ENCODE assay signal across 9 mouse cellular contexts in genomic region chr5:33656739-33657138, GRCm38 (mm10). TPM values are rescaled to one million over a fixed set of nuclear protein-coding genes. Genes with fewer than 3 reads are reported as not detected.
DNase-seq lines count a peak whose midpoint lies in the region; ATAC-seq and TF ChIP-seq lines count a peak whose summit lies in the region.
"Had no signal": no experiment of that assay in that cellular context is flagged by ENCODE, and none has a peak within 500 bp of the region (broad histone marks: within the 10 kb centered on the region; RNA-seq: fewer than 3 reads in every experiment).

No protein-coding gene starts in this region.

- ATAC-seq in heart, embryonic 15.5 days (replicated peaks; ENCODE audit: insufficient number of reproducible peaks, insufficient read depth, low FRiP score, low read depth), result no peak
- ATAC-seq in forebrain, embryonic 16.5 days, result no peak
- no peak for ATAC-seq in liver, postnatal 0 days

- peaks cover 38% of the 10 kb centered on the region for H3K4me1 ChIP-seq in heart, embryonic 15.5 days (replicated peaks)
- H3K4me1 ChIP-seq in ES-E14 (ENCODE audit: control insufficient read depth in 2 of 2, insufficient read depth in 2 of 2, low read length in 2 of 2, poor library complexity in 1 of 2), result peaks cover 0 to 2% of the 10 kb centered on the region in 2 experiments; a peak in 1 of 4 replicates
- peaks cover 38% of the 10 kb centered on the region for H3K4me1 ChIP-seq in forebrain, embryonic 16.5 days (replicated peaks; ENCODE audit: control insufficient read depth, insufficient read depth, low read length)
- H3K4me1 ChIP-seq in liver, postnatal 0 days (ENCODE audit: insufficient read depth), result peaks cover 29% of the 10 kb centered on the region

- TF ChIP-seq CTCF in liver, postnatal 0 days (IDR thresholded peaks at IDR 0.05; ENCODE audit: low read depth), result no peak

- no peak for TF ChIP-seq EP300 in liver, postnatal 0 days (IDR thresholded peaks at IDR 0.05; ENCODE audit: low read depth)

- DNase-seq in heart, adult 9 months (ENCODE audit: low spot score in 2 of 2), result no peak
- DNase-seq in ES-E14 (ENCODE audit: low read depth, low spot score), result no peak
- no peak for DNase-seq in liver, postnatal 0 days
- no peak for DNase-seq in adrenal gland, postnatal 25 days
- DNase-seq in spleen, adult 18-20 months, result no peak
- no peak for DNase-seq in kidney, postnatal 4 days

- no peaks in the 10 kb centered on the region for H3K9me3 ChIP-seq in heart, embryonic 15.5 days (replicated peaks)
- H3K9me3 ChIP-seq in ES-E14 (ENCODE audit: control insufficient read depth, insufficient read depth, low read depth, low read length), result no peaks in the 10 kb centered on the region
- no peaks in the 10 kb centered on the region for H3K9me3 ChIP-seq in forebrain, embryonic 16.5 days (ENCODE audit: control insufficient read depth, low read length)
- no peaks in the 10 kb centered on the region for H3K9me3 ChIP-seq in liver, postnatal 0 days (ENCODE audit: low read length)

- peak overlapping the region; percentile 75 for H3K9ac ChIP-seq in heart, embryonic 15.5 days
- peak overlapping the region; percentile 73 for H3K9ac ChIP-seq in ES-E14 (ENCODE audit: insufficient read depth, low read depth, low read length, poor library complexity, severe bottlenecking)
- H3K9ac ChIP-seq in forebrain, embryonic 16.5 days (replicated peaks; ENCODE audit: low read depth, low read length), result peak overlapping the region; percentile 70
- H3K9ac ChIP-seq in liver, postnatal 0 days (replicated peaks), result peak overlapping the region; percentile 94

- peak overlapping the region; percentile 82 for H3K4me2 ChIP-seq in heart, embryonic 15.5 days
- peak overlapping the region; percentile 97 for H3K4me2 ChIP-seq in forebrain, embryonic 16.5 days (ENCODE audit: low read length)
- peak overlapping the region; percentile 92 for H3K4me2 ChIP-seq in liver, postnatal 0 days (ENCODE audit: low read depth, low read length)

- H3K36me3 ChIP-seq in heart, embryonic 15.5 days, result peaks cover 38% of the 10 kb centered on the region
- peaks cover 11% of the 10 kb centered on the region for H3K36me3 ChIP-seq in ES-E14 (ENCODE audit: control insufficient read depth, insufficient read depth, low read length, poor library complexity, severe bottlenecking)
- H3K36me3 ChIP-seq in forebrain, embryonic 16.5 days (ENCODE audit: control insufficient read depth, insufficient read depth), result no peaks in the 10 kb centered on the region
- peaks cover 38% of the 10 kb centered on the region for H3K36me3 ChIP-seq in liver, postnatal 0 days (replicated peaks; ENCODE audit: insufficient read depth, low read length)

- 21% methylated on average over 1 of the region's 1 CpGs for WGBS in heart, embryonic 15.5 days
- 33% methylated on average over 1 of the region's 1 CpGs for WGBS in forebrain, embryonic 16.5 days
- 25% methylated on average over 1 of the region's 1 CpGs for WGBS in liver, postnatal 0 days (ENCODE audit: insufficient replicate concordance)

- peak overlapping the region; percentile 97 for H3K27ac ChIP-seq in heart, embryonic 15.5 days
- no peak overlapping the region for H3K27ac ChIP-seq in ES-E14 (ENCODE audit: insufficient read depth, low read depth, low read length, poor library complexity, severe bottlenecking)
- no peak overlapping the region for H3K27ac ChIP-seq in forebrain, embryonic 16.5 days (ENCODE audit: low read length)
- peak overlapping the region; percentile 98 for H3K27ac ChIP-seq in liver, postnatal 0 days (ENCODE audit: low read depth)

- in situ Hi-C loops in ES-E14 (cut with MboI; ENCODE audit: low sequenced_read_pairs in 2 of 2, unreplicated experiment in 2 of 2), result no loop called here

- H3K4me3 ChIP-seq in heart, embryonic 15.5 days, result peak overlapping the region; percentile 85
- H3K4me3 ChIP-seq in ES-E14 (ENCODE audit: insufficient read depth in 1 of 2, low read depth in 1 of 2, low read length in 2 of 2, poor library complexity in 1 of 2, severe bottlenecking in 1 of 2), result peak overlapping the region; percentile 77 to 79
- peak overlapping the region; percentile 82 for H3K4me3 ChIP-seq in forebrain, embryonic 16.5 days (replicated peaks; ENCODE audit: low read length)
- peak overlapping the region; percentile 78 for H3K4me3 ChIP-seq in liver, postnatal 0 days (ENCODE audit: low read depth, low read length)

- H3K27me3 ChIP-seq in heart, embryonic 15.5 days, result no peaks in the 10 kb centered on the region
- no peaks in the 10 kb centered on the region for H3K27me3 ChIP-seq in forebrain, embryonic 16.5 days (replicated peaks; ENCODE audit: control insufficient read depth, insufficient read depth, low read length)
- no peaks in the 10 kb centered on the region for H3K27me3 ChIP-seq in liver, postnatal 0 days (ENCODE audit: insufficient read depth, low read length)
- H3K27me3 ChIP-seq: Patski had no signal

TF ChIP-seq in ES-E14, 5 proteins besides CTCF, POLR2A, EP300 and RAD21:
- no peak for TF ChIP-seq ZNF384 (IDR thresholded peaks at IDR 0.05; ENCODE audit: low read depth, low read length)
- TF ChIP-seq ZC3H11A (IDR thresholded peaks at IDR 0.05; ENCODE audit: borderline replicate concordance, low read depth, low read length), result no peak
- no peak for TF ChIP-seq HCFC1 (IDR thresholded peaks at IDR 0.05; ENCODE audit: borderline replicate concordance, insufficient read depth, low read length)
- TF ChIP-seq MAFK (IDR thresholded peaks at IDR 0.05; ENCODE audit: insufficient read depth, low read depth, low read length), result no peak

RNA-seq across cellular contexts. Expression of gene Tacc3, which starts 1.2 kb away (rescaled TPM):
- polyA plus RNA-seq in heart, embryonic 15.5 days (2015; fragmentation: Nextera tagmentation; extraction: Ambion mirVana), result 107 and 117 TPM in 2 replicates
- 120 and 132 TPM in 2 replicates for total RNA-seq in ES-E14 (2012; rRNA removed)
- polyA plus RNA-seq in forebrain, embryonic 16.5 days (2015; fragmentation: Nextera tagmentation; extraction: Ambion mirVana), result 71.9 and 85.2 TPM in 2 replicates
- polyA plus RNA-seq in liver, postnatal 0 days (2015; fragmentation: Nextera tagmentation; extraction: Ambion mirVana), result 64.2 and 67.0 TPM in 2 replicates
- total RNA-seq in adrenal gland, postnatal 25 days (2021), result 14.2 and 14.4 TPM in 2 replicates

RNA-seq across cellular contexts. Expression of gene Tmem129, which starts 1.5 kb away (rescaled TPM):
- polyA plus RNA-seq in heart, embryonic 15.5 days (2015; fragmentation: Nextera tagmentation; extraction: Ambion mirVana), result 29.5 and 37.6 TPM in 2 replicates
- total RNA-seq in ES-E14 (2012; rRNA removed), result 15.0 and 17.8 TPM in 2 replicates
- 35.4 and 39.1 TPM in 2 replicates for polyA plus RNA-seq in forebrain, embryonic 16.5 days (2015; fragmentation: Nextera tagmentation; extraction: Ambion mirVana)
- 15.8 and 16.5 TPM in 2 replicates for polyA plus RNA-seq in liver, postnatal 0 days (2015; fragmentation: Nextera tagmentation; extraction: Ambion mirVana)
- total RNA-seq in adrenal gland, postnatal 25 days (2021), result 27.7 and 29.5 TPM in 2 replicates

RNA-seq across cellular contexts. Expression of gene Slbp, which starts 4.4 kb away (rescaled TPM):
- 99.3 and 113 TPM in 2 replicates for polyA plus RNA-seq in heart, embryonic 15.5 days (2015; fragmentation: Nextera tagmentation; extraction: Ambion mirVana)
- total RNA-seq in ES-E14 (2012; rRNA removed), result 98.6 and 123 TPM in 2 replicates
- 126 and 130 TPM in 2 replicates for polyA plus RNA-seq in forebrain, embryonic 16.5 days (2015; fragmentation: Nextera tagmentation; extraction: Ambion mirVana)
- polyA plus RNA-seq in liver, postnatal 0 days (2015; fragmentation: Nextera tagmentation; extraction: Ambion mirVana), result 144 and 150 TPM in 2 replicates
- total RNA-seq in adrenal gland, postnatal 25 days (2021), result 48.6 and 54.7 TPM in 2 replicates

RNA-seq across cellular contexts. Expression of gene Gm9903, which starts 27.0 kb away (rescaled TPM):
- 0.74 and 1.0 TPM in 2 replicates for polyA plus RNA-seq in heart, embryonic 15.5 days (2015; fragmentation: Nextera tagmentation; extraction: Ambion mirVana)
- 0.13 TPM in 1 of 2 replicates, not detected in the other for total RNA-seq in ES-E14 (2012; rRNA removed)
- 0.60 and 0.98 TPM in 2 replicates for polyA plus RNA-seq in forebrain, embryonic 16.5 days (2015; fragmentation: Nextera tagmentation; extraction: Ambion mirVana)
- 0.06 and 0.20 TPM in 2 replicates for polyA plus RNA-seq in liver, postnatal 0 days (2015; fragmentation: Nextera tagmentation; extraction: Ambion mirVana)
- total RNA-seq in adrenal gland, postnatal 25 days (2021), result 0.64 TPM in 1 of 2 replicates, not detected in the other

RNA-seq across cellular contexts. Expression of gene Fam53a, which starts 27.3 kb away (rescaled TPM):
- 45.3 and 51.4 TPM in 2 replicates for polyA plus RNA-seq in heart, embryonic 15.5 days (2015; fragmentation: Nextera tagmentation; extraction: Ambion mirVana)
- total RNA-seq in ES-E14 (2012; rRNA removed), result 21.4 and 22.4 TPM in 2 replicates
- polyA plus RNA-seq in forebrain, embryonic 16.5 days (2015; fragmentation: Nextera tagmentation; extraction: Ambion mirVana), result 39.9 and 41.7 TPM in 2 replicates
- polyA plus RNA-seq in liver, postnatal 0 days (2015; fragmentation: Nextera tagmentation; extraction: Ambion mirVana), result 20.5 and 21.0 TPM in 2 replicates
- total RNA-seq in adrenal gland, postnatal 25 days (2021), result 23.5 and 37.0 TPM in 2 replicates

Comparison
In these comparisons a context has a peak if more than half of its experiments do, and no peak if none do; other contexts are left out.
1. H3K27ac ChIP-seq: peak in heart, embryonic 15.5 days (single experiment) and liver, postnatal 0 days (single experiment); none in ES-E14 (single experiment) and forebrain, embryonic 16.5 days (single experiment).
2. Peak in every context shown above with its lines, with median percentiles within 50 percentile points of each other: H3K4me2 ChIP-seq, H3K4me3 ChIP-seq and H3K9ac ChIP-seq.